Mouse (Mus musculus): ENCODE measurements around the gene Glo1. TPM values are rescaled to one million over a fixed set of nuclear protein-coding genes. Genes with fewer than 3 reads are reported as not detected.

Glo1 gene
- polyA plus RNA-seq, 1 experiment = 42.2 TPM

- TF ChIP-seq GATA1 (IDR thresholded peaks at IDR 0.05; ENCODE audit: low read length) = no peak
Observed at GRCm38 (mm10) chr17:30605001-30605400, 21.7 kb downstream of the Glo1 start.

- TF ChIP-seq GATA1 (IDR thresholded peaks at IDR 0.05; ENCODE audit: low read length) = no peak
Observed at GRCm38 (mm10) chr17:30604296-30604695, 22.4 kb downstream of the Glo1 start.

- TF ChIP-seq GATA1 (IDR thresholded peaks at IDR 0.05; ENCODE audit: low read length) = no peak
Observed at GRCm38 (mm10) chr17:30602175-30602574, 24.5 kb downstream of the Glo1 start.

- TF ChIP-seq GATA1 (IDR thresholded peaks at IDR 0.05; ENCODE audit: low read length) = no peak
Observed at GRCm38 (mm10) chr17:30598300-30598699, 28.4 kb downstream of the Glo1 start.

GRCm38 (mm10) chr17:30597786-30598185 is 28.9 kb downstream of the Glo1 start:
- no peak for TF ChIP-seq GATA1 (IDR thresholded peaks at IDR 0.05; ENCODE audit: low read length)

- no peak for TF ChIP-seq GATA1 (IDR thresholded peaks at IDR 0.05; ENCODE audit: low read length)
Observed at GRCm38 (mm10) chr17:30594846-30595245, 31.8 kb downstream of the Glo1 start.

- TF ChIP-seq GATA1 (IDR thresholded peaks at IDR 0.05; ENCODE audit: low read length) = no peak
Observed at GRCm38 (mm10) chr17:30594407-30594806, 32.3 kb downstream of the Glo1 start.

- no peak for TF ChIP-seq GATA1 (IDR thresholded peaks at IDR 0.05; ENCODE audit: low read length)
Observed at GRCm38 (mm10) chr17:30590417-30591198, 36.1 kb downstream of the Glo1 start.

- TF ChIP-seq GATA1 (IDR thresholded peaks at IDR 0.05; ENCODE audit: low read length) = no peak
Observed at GRCm38 (mm10) chr17:30583258-30584001, 43.2 kb downstream of the Glo1 start.

- no peak for TF ChIP-seq GATA1 (IDR thresholded peaks at IDR 0.05; ENCODE audit: low read length)
Observed at GRCm38 (mm10) chr17:30582313-30582712, 44.4 kb downstream of the Glo1 start.

GRCm38 (mm10) chr17:30581201-30581600 is 45.5 kb downstream of the Glo1 start:
- no peak for TF ChIP-seq GATA1 (IDR thresholded peaks at IDR 0.05; ENCODE audit: low read length)

GRCm38 (mm10) chr17:30580781-30581180 is 45.9 kb downstream of the Glo1 start:
- no peak for TF ChIP-seq GATA1 (IDR thresholded peaks at IDR 0.05; ENCODE audit: low read length)

- no peak for TF ChIP-seq GATA1 (IDR thresholded peaks at IDR 0.05; ENCODE audit: low read length)
Observed at GRCm38 (mm10) chr17:30576946-30577345, 49.7 kb downstream of the Glo1 start.

- no peak for TF ChIP-seq GATA1 (IDR thresholded peaks at IDR 0.05; ENCODE audit: low read length)
Observed at GRCm38 (mm10) chr17:30575941-30576773, 50.5 kb downstream of the Glo1 start, which contains the start of gene Btbd9. TSS of gene Btbd9 (minus strand) at chr17:30576488.

GRCm38 (mm10) chr17:30575121-30575904 is 51.4 kb downstream of the Glo1 start:
- no peak for TF ChIP-seq GATA1 (IDR thresholded peaks at IDR 0.05; ENCODE audit: low read length)
